Mouse (Mus musculus): ENCODE data around the gene Sergef.

GRCm38 (mm10) chr7:46559643-46560042, 80.0 kb downstream of the Sergef start:
- TF ChIP-seq CTCF (IDR thresholded peaks at IDR 0.05; ENCODE audit: borderline replicate concordance, insufficient read depth, low read length) (no peak), POLR2A (IDR thresholded peaks at IDR 0.05; ENCODE audit: low read depth, low read length) (no peak)
